Mouse (Mus musculus) ES-E14 (cell line): Measurements from ENCODE around the gene Cactin. TPM values are rescaled to one million over a fixed set of nuclear protein-coding genes. Genes with fewer than 3 reads are reported as not detected.

Source experiments
- DNase-seq: peaks from one replicate; pipeline ENCODE4 v3.0.0-alpha.2; 2013; ENCODE audit warnings: low read depth, low spot score
- H3K27ac ChIP-seq: 2 replicates; pipeline ENCODE4 v1.5.1; 2012; ENCODE audit warnings: low read depth, mild to moderate bottlenecking, low read length, moderate library complexity, mixed read lengths; ENCODE audit not compliant: poor library complexity, insufficient read depth, severe bottlenecking
- H3K36me3 ChIP-seq: 2 replicates; pipeline ENCODE4 v1.6.1; 2012; ENCODE audit warnings: mild to moderate bottlenecking, low read length, moderate library complexity, mixed read lengths; ENCODE audit not compliant: control insufficient read depth, poor library complexity, insufficient read depth, severe bottlenecking
- H3K4me1 ChIP-seq, 2 experiments: fragments of 150-350 bp in 1 of 2; sonication (generic) in 1 of 2; 2 replicates each; pipeline ENCODE4 v1.6.1; 2012; ENCODE audit warnings: low read length in 2 of 2, mild to moderate bottlenecking in 1 of 2, mixed read lengths in 1 of 2; ENCODE audit not compliant: control insufficient read depth in 2 of 2, insufficient read depth in 2 of 2, poor library complexity in 1 of 2
- H3K4me3 ChIP-seq, 2 experiments: fragments of 150-350 bp in 1 of 2; sonication (generic) in 1 of 2; 2 replicates each; pipeline ENCODE4 v1.5.1; 2012; ENCODE audit warnings: low read length in 2 of 2, low read depth in 1 of 2, mild to moderate bottlenecking in 1 of 2, mixed read lengths in 1 of 2; ENCODE audit not compliant: insufficient read depth in 1 of 2, poor library complexity in 1 of 2, severe bottlenecking in 1 of 2
- H3K9ac ChIP-seq: 2 replicates; pipeline ENCODE4 v1.6.1; 2012; ENCODE audit warnings: low read depth, mild to moderate bottlenecking, low read length, mixed read lengths; ENCODE audit not compliant: poor library complexity, insufficient read depth, severe bottlenecking
- H3K9me3 ChIP-seq: fragments of 150-350 bp; sonication (generic); 2 replicates; pipeline ENCODE4 v1.6.1; 2012; ENCODE audit warnings: low read depth, mild to moderate bottlenecking, low read length; ENCODE audit not compliant: control insufficient read depth, insufficient read depth
- CHD2 ChIP-seq: IDR thresholded peaks from 2 replicates; pipeline ENCODE4 v1.6.1; 2014; ENCODE audit warnings: mild to moderate bottlenecking, low read depth, low read length, inconsistent platforms
- HCFC1 ChIP-seq: IDR thresholded peaks from 2 replicates; pipeline ENCODE4 v1.6.1; 2012; ENCODE audit warnings: low read length, inconsistent platforms, borderline replicate concordance; ENCODE audit not compliant: insufficient read depth
- MAFK ChIP-seq: IDR thresholded peaks from 2 replicates; pipeline ENCODE4 v1.6.1; 2014; ENCODE audit warnings: mild to moderate bottlenecking, low read depth, low read length, inconsistent platforms; ENCODE audit not compliant: insufficient read depth
- ZC3H11A ChIP-seq: IDR thresholded peaks from 2 replicates; pipeline ENCODE4 v1.6.1; 2012; ENCODE audit warnings: low read depth, mild to moderate bottlenecking, inconsistent platforms, low read length, borderline replicate concordance
- ZNF384 ChIP-seq: IDR thresholded peaks from 2 replicates; pipeline ENCODE4 v1.6.1; 2012; ENCODE audit warnings: low read depth, low read length, inconsistent platforms
- in situ Hi-C, 2 experiments: fragments of 600-800 bp; cut with MboI; formaldehyde crosslinking; loops; one replicate each; pipeline ENCODE4 v1.15.1; 2025; ENCODE audit warnings: low sequenced_read_pairs in 2 of 2, inconsistent platforms in 1 of 2; ENCODE audit not compliant: unreplicated experiment in 2 of 2
- total RNA-seq: library from RNA; depleted of rRNA; stranded (reverse); fragments of 300-350 nt; gene quantifications from 2 replicates; pipeline ENCODE4 v1.2.3, GENCODE M21; 2012; rRNA removed

Cactin gene
- total RNA-seq = 53.1 and 54.9 TPM in 2 replicates

- H3K36me3 ChIP-seq = peaks cover 44% of the 10 kb centered on the region
- peak within 1 kb of the TSS; percentile 77 for H3K27ac ChIP-seq
- in situ Hi-C loops = no loop called here
- no peaks in the 10 kb centered on the region for H3K9me3 ChIP-seq
- peak; percentile 88 for TF ChIP-seq HCFC1
- no peak for TF ChIP-seq ZNF384
- no peak for TF ChIP-seq MAFK
- no peak for TF ChIP-seq ZC3H11A
- H3K4me3 ChIP-seq = peak within 1 kb of the TSS; percentile 74 to 93
- H3K9ac ChIP-seq = peak within 1 kb of the TSS; percentile 94
- peak; percentile 100 for DNase-seq
- peaks cover 0 to 23% of the 10 kb centered on the region in 2 experiments; a peak in 2 of 4 replicates for H3K4me1 ChIP-seq
These were observed at the start of gene Cactin for GRCm38 (mm10) chr10:81320550-81321347. Gene Cactin (plus strand): TSS chr10:81321103.

GRCm38 (mm10) chr10:81272356-81272755, 48.5 kb upstream of the Cactin start:
- H3K36me3 ChIP-seq = peaks cover 30% of the 10 kb centered on the region; the same call in 1 of the 2 replicates
- peaks cover 0 to 17% of the 10 kb centered on the region in 2 experiments; a peak in 2 of 4 replicates for H3K4me1 ChIP-seq
- H3K27ac ChIP-seq = no peak overlapping the region
- no peak overlapping the region for H3K9ac ChIP-seq
- in situ Hi-C loops = no loop called here
- H3K9me3 ChIP-seq = no peaks in the 10 kb centered on the region
- H3K4me3 ChIP-seq = peak overlapping the region in 1 of 2 experiments; percentile 24; a peak in 1 of 4 replicates
- no peak for DNase-seq
- TF ChIP-seq ZNF384 (no peak), HCFC1 (no peak), CHD2 (no peak), MAFK (no peak), ZC3H11A (no peak)

GRCm38 (mm10) chr10:81273842-81274241, 47.1 kb upstream of the Cactin start:
- Histone ChIP-seq H3K36me3 (peaks cover 30% of the 10 kb centered on the region; the same call in 1 of the 2 replicates), H3K4me1 (peaks cover 5 to 24% of the 10 kb centered on the region in 2 experiments), H3K9ac (no peak overlapping the region), H3K27ac (no peak overlapping the region), H3K9me3 (no peaks in the 10 kb centered on the region), H3K4me3 (peak overlapping the region in 1 of 2 experiments; percentile 30; a peak in 1 of 4 replicates)
- no peak for TF ChIP-seq MAFK
- no peak for TF ChIP-seq ZNF384
- TF ChIP-seq HCFC1 = no peak
- TF ChIP-seq ZC3H11A = no peak
- in situ Hi-C loops = no loop called here
- DNase-seq = no peak

GRCm38 (mm10) chr10:81277676-81278075, 43.2 kb upstream of the Cactin start:
- Histone ChIP-seq H3K9me3 (no peaks in the 10 kb centered on the region), H3K4me1 (peaks cover 5 to 35% of the 10 kb centered on the region in 2 experiments), H3K9ac (peak overlapping the region; percentile 18; the same call in 1 of the 2 replicates), H3K36me3 (peaks cover 18% of the 10 kb centered on the region; the same call in 1 of the 2 replicates), H3K4me3 (peak overlapping the region; percentile 40 to 47; a peak in 3 of 4 replicates), H3K27ac (no peak overlapping the region)
- DNase-seq = no peak
- in situ Hi-C loops = no loop called here
- TF ChIP-seq MAFK (no peak), CHD2 (no peak), HCFC1 (no peak), ZNF384 (no peak), ZC3H11A (no peak)
